Mouse (Mus musculus) left cerebral cortex, adult 18-20 months (tissue): Measurements from ENCODE around the gene Hps4. TPM values are rescaled to one million over a fixed set of nuclear protein-coding genes. Genes with fewer than 3 reads are reported as not detected.

Source experiments
- DNase-seq, 2 experiments: peaks; one replicate each; pipeline ENCODE4 v3.0.0; 2021 to 2022; ENCODE audit warnings: low spot score in 2 of 2, mixed read lengths in 1 of 2
- total RNA-seq, 2 experiments: library from RNA; stranded (reverse); gene quantifications; 2 replicates each; pipeline ENCODE4 v1.2.3; 2021

Hps4 gene
- total RNA-seq, 2 experiments from 2014 or later = 26.0 to 33.1 TPM

- no peak for DNase-seq
Observed at GRCm38 (mm10) chr5:112321376-112321775, 21.5 kb upstream of the Hps4 start.

DNA sequence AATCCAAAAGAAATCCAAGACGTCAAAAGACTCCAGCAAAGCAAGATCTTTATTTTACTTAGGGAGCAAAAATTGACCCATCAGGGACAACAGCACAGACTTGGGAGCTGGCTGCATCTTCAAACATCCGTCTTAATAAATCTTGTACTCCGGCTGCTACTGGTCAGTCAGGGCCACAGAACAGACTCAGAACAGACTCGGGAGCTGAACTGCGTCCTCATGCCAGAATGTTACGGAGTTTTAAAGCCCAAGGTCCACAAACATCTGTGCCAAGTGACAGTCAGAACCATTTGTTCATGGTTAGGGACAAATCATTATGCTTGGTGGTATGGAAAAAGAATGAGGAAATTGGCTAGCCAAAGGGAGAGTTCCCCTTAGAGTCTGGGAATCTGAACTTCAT, 19.6 kb upstream of the Hps4 start:
- no peak for DNase-seq

GRCm38 (mm10) chr5:112324637-112325545, 18.0 kb upstream of the Hps4 start:
- no peak for DNase-seq

DNA sequence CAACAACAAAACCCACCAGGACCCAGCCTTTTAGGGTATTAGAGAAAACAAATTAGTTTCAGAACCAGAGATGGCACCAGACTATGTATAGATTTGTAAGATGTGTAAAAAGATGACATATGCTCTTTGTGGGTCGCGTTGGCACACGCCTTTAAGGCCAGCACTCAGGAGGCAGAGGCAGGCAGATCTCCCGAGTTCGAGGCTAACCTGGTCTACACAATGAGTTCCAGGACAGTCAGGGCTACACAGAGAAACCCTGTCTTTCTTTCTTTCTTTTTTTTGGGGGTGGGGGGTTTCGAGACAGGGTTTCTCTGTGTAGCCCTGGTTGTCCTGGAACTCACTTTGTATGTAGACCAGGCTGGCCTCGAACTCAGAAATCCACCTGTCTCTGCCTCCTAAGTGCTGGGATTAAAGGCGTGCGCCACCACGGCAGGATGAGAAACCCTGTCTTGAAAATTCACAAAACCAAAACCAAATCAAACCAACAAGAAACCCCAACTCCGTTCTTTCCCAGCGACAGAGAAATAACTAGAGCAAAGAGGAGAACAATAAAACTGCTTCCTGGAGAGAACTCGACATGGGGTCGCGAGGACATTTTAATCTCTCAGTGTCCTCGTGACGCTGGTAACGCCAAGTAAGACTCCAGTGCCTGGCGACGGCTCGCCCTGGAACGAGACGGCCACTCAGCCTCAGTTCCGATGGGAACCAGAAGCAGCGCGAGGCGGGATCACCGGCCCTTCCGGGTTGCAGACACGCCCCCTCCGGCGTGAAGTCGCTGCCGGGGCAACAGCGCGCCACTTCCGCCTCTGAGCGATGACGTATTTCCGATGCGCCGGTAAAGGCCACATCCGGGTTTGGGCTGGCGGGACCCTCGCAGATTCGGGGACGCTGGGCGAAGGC, 17.1 kb upstream of the Hps4 start, which contains the start of gene Tfip11:
Gene Tfip11, plus strand, starts transcription at position 813 of the 900 bp plus-strand sequence.
- DNase-seq = peak; percentile 96 to 99

DNA sequence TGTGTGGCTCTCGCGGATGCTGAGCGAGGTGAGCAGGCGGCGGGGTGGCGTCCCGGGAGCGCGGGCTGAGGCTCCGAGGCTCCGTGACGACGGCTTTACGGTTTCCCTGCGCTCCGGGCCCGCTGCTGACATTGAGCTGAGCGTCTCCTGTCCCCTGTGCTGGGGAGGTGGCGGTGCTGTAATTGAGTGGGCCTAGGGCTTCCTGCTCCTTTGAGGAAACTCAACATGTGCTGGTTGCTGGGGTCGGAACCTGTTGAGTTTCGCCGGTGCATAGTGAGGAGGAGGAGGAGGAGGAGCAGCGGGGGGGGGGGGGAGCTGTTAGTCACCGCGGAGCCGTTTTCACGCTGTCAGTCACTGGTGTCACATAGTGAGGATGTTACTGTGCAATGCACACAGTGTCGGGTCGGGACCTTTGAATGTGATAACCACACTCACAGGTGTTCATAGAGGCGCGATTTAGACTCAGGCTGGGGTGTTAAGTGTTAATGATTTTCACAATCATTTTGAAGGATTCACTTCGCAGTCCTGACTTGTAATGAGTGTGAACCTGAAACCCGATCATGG, 16.4 kb upstream of the Hps4 start:
- DNase-seq = no peak

- no peak for DNase-seq
Observed at GRCm38 (mm10) chr5:112327854-112328253, 15.0 kb upstream of the Hps4 start.

DNA sequence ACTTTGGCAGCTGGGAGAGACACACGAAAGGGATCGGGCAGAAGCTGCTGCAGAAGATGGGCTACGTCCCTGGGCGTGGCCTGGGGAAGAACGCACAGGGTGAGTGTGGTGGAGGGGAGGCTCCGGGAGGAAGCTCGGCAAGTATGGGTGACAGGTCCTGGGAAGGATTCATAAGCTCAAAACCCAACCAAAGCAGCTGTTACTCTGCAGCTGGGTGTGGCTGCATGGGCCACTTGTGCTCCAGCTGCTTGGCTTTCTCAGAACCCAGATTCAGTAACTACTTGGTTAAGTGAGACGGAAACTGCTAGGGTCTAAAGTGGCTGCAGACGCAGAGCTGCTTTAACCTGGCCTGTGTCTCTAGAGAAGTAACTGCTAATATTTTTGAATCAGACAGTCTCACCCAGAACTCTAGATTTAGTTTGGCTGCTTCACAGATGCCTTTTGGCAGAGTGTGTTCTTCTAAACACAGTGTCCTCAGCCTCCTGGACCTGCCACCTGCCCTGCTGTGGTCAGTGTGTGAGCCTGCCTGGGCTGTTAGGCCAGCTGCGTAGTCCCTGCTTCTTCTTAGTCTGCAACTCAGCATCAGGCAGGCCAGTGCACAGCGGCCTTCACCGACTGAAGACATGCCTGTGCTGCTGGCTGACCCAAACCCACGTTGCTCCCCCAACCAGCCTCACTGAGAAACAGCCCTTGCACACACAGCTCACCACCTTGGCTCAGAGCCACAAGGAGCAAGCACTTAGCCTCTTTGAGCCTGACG, 12.9 kb upstream of the Hps4 start:
- DNase-seq = no peak

GRCm38 (mm10) chr5:112335473-112335872, 7.4 kb upstream of the Hps4 start:
- DNase-seq = peak; percentile 46 to 58

DNA sequence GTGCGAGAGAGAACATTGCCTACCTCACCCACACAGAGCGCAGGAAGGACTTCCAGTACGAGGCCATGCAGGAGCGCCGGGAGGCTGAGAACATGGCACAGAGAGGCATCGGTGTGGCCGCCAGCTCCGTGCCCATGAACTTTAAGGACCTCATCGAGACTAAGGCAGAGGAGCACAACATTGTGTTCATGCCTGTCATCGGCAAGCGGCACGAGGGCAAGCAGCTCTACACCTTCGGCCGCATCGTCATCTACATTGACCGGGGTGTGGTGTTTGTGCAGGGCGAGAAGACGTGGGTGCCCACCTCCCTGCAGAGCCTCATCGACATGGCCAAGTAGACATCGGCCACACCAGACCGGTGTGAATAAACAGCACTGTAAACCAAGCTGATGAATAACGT, 5.9 kb upstream of the Hps4 start:
- DNase-seq = no peak

DNA sequence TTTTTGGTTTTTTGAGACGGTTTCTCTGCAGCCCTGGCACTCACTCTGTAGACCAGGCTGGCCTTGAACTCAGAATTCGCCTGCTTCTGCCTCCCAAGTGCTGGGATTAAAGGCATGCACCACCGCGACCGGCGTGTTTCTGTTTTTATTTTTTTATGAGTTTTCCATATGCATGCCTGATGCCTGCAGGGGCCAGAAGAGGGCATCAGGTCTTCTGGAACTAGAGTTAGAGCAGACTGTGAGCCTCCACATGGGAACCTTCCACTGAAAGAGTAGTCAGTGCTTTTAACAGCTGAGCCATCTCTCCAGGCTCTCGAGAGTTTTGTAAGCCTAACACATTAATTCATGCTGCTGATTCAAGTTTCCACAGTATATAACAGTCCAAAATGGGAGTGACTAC, 3.7 kb upstream of the Hps4 start:
- no peak for DNase-seq

GRCm38 (mm10) chr5:112343205-112343595, 317 bp downstream of the Hps4 start:
- no peak for DNase-seq

GRCm38 (mm10) chr5:112344092-112344960, 1.4 kb downstream of the Hps4 start:
- peak; percentile 63 to 67 for DNase-seq

GRCm38 (mm10) chr5:112346211-112346965, 3.5 kb downstream of the Hps4 start:
- DNase-seq = no peak

- DNase-seq = no peak
Observed at GRCm38 (mm10) chr5:112349169-112349568, 6.3 kb downstream of the Hps4 start.

- no peak for DNase-seq
Observed at GRCm38 (mm10) chr5:112355493-112355892, 12.6 kb downstream of the Hps4 start.

DNA sequence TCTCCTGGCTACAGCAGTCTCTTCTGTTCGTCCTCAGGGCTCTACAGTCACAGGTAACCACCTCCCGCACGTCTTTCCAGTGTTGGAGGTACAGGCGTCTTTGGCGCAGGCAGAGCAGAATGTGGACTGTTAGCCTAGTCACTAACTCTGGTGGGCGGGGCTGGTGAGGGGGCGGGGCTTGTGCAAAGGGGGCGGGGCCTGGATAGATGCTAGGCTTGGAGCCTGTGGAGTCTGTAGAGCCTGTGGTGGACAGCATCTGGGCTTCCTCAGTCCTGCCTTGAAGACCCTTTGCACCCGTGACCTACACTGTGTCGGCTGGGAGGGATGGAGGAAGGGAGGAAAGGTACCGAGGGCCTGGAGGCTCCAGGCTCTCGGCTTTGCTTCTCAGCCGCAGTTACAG, 13.0 kb downstream of the Hps4 start, which contains the start of gene Gm6583:
Gene Gm6583, minus strand, starts transcription at position 124 of the 400 bp plus-strand sequence.
- no peak for DNase-seq

GRCm38 (mm10) chr5:112356322-112356721, 13.4 kb downstream of the Hps4 start:
- DNase-seq = no peak

- DNase-seq = no peak
Observed at GRCm38 (mm10) chr5:112359520-112359919, 16.6 kb downstream of the Hps4 start.

- DNase-seq = no peak
Observed at GRCm38 (mm10) chr5:112360077-112360476, 17.2 kb downstream of the Hps4 start.
